Mouse (Mus musculus): ENCODE data around the gene Thumpd3. TPM values are rescaled to one million over a fixed set of nuclear protein-coding genes. Genes with fewer than 3 reads are reported as not detected.

Thumpd3 gene
- polyA plus RNA-seq, 1 experiment from 2014 or later: 73.2 TPM

DNA sequence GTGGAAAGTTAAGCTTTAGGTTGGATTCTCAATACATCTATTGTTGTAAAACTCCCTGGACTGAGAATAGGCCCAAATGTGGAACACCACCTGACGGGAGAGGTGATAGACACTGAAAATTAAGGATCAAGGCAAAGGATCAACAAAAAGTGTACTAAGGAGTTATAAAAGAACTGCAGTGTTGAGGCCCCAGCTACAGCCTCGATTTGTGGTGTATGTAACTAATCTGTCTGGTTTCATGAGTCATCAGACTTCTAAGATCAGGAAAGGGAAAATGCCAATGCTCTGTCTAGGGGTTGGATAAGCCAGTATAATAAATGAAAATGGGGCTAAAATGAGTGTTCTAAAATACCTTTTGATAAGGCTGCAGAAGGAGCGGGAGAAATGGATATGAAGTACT lies 29.2 kb downstream of the Thumpd3 start:
- no peaks in the 10 kb centered on the region for H3K9me3 ChIP-seq (replicated peaks)
- H3K4me1 ChIP-seq: peaks cover 49% of the 10 kb centered on the region
- no peaks in the 10 kb centered on the region for H3K27me3 ChIP-seq (ENCODE audit: low read depth, poor library complexity, severe bottlenecking)
- H3K4me3 ChIP-seq: peak overlapping the region; percentile 99
- no peak for DNase-seq (ENCODE audit: low spot score)
- H3K27ac ChIP-seq (replicated peaks): peak overlapping the region; percentile 98
- peaks cover 21% of the 10 kb centered on the region for H3K36me3 ChIP-seq
- 42% methylated on average over 3 of the region's 3 CpGs for WGBS

DNA sequence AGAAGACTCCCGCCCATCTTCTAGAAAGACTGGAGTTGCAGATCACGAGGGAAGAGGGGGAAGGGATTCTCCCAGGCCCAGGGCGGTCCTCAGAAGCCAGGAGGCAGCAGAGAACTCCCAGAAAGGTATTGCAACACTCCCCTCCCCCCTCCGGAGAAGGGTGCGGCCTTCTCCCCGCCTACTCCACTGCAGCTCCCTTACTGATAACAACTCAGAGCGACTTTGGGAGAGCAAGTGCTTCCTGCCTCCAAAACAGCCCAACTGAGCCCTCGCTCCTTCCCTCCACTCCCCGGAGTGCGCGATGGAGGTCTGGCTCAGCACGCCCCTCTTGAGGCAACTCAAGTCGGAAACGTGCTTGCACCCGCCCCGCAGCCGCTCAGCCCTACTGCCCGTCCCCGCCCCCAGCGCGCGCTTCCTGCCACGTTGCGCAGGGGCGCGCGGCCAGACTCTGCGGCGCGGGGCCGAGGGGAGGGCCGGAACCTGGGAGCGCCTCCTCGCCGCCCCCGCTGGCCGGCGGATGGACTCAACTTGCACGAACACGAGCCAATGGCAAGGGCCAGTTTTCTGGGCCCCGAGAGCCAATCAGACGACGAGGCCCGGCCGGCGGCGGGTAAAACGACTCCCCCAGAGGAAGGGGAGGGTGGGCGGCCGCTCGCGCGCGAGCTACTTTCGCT lies 30.1 kb downstream of the Thumpd3 start:
- WGBS: under 1% methylated on average over 48 of the region's 55 CpGs
- peak; percentile 99 for DNase-seq (ENCODE audit: low spot score)
- no peaks in the 10 kb centered on the region for H3K27me3 ChIP-seq (ENCODE audit: low read depth, poor library complexity, severe bottlenecking)
- peak overlapping the region; percentile 99 for H3K4me3 ChIP-seq
- H3K36me3 ChIP-seq: peaks cover 13% of the 10 kb centered on the region
- peak overlapping the region; percentile 98 for H3K27ac ChIP-seq (replicated peaks)
- peaks cover 58% of the 10 kb centered on the region for H3K4me1 ChIP-seq
- H3K9me3 ChIP-seq (replicated peaks): no peaks in the 10 kb centered on the region

DNA sequence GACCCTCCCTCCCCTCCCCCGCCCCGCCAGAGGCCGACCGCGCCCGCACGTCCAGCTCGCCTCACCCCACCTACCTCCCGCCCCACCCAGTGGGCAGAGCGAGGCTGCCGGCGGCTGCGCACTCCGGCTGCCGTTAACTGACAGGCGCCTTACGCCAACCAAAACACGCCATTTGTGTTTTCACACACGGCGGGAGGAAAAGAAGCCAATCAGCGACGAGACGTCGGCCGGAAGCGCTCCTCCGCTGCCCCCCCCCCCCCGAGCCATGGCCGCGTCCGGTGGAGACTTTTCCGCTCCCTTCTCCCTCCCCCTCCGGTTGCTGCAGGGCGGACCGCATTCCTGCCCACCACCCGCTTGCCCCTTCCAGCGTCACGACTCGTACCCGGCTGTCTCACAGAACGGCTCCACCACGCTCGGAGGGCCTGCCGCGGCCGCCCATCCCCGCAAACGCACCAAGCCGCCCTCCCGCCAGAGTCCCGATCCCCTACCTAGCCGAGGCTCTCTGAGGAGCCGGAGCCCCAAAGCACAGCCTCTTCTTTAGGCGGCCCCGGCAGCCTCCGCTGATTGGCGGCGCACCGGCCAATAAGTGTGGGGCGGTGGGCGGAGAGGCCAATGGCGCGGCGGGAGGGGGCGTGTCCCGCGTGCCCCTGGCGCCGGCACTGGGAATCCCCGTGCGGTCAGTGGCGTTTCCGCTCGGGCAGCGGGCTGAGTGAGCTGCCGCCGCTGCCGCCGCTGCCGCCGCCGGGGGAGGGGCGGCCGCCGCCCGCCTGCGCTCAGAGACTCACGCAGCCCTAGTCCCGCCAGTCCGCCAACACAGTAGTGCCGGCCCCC lies 30.9 kb downstream of the Thumpd3 start, which contains the start of gene Setd5:
Setd5 (plus strand) TSS at position 680 of the 831 bp plus-strand sequence.
- Histone ChIP-seq H3K27me3 (ENCODE audit: low read depth, poor library complexity, severe bottlenecking) (no peaks in the 10 kb centered on the region), H3K9me3 (replicated peaks) (no peaks in the 10 kb centered on the region), H3K27ac (replicated peaks) (peak within 1 kb of the TSS; percentile 98), H3K4me1 (peaks cover 64% of the 10 kb centered on the region), H3K4me3 (peak within 1 kb of the TSS; percentile 99), H3K36me3 (peaks cover 7% of the 10 kb centered on the region; the same call in 1 of the 2 replicates)
- peak; percentile 98 for DNase-seq (ENCODE audit: low spot score)
- under 1% methylated on average over 80 of the region's 91 CpGs for WGBS

DNA sequence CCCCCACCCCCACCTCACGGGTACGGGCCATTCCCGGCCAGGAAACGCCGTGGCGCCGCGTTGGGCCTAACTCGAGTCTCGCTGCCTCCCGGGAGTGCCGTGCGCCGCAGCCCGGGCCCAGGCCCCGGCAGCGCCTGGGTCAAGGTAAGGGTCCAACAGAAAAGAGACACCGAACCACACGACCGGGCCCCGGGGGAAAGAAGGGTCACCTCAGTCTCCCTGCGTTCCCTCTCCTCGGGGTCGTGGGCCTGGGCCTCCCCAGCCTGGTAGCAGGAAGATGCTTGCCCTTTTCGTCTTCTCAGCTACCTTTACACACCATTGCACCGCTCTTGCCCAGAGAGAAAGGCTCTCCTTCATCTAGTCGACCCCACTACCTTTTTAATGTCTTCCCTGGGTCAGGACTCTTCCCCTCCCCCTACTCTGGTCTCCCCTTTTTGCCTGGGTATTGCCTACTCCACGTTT lies 31.6 kb downstream of the Thumpd3 start:
- H3K27ac ChIP-seq (replicated peaks): peak overlapping the region; percentile 98
- H3K4me3 ChIP-seq: peak overlapping the region; percentile 99
- 0% methylated on average over 28 of the region's 28 CpGs for WGBS
- peaks cover 4% of the 10 kb centered on the region; the same call in 1 of the 2 replicates for H3K36me3 ChIP-seq
- no peak for DNase-seq (ENCODE audit: low spot score)
- no peaks in the 10 kb centered on the region for H3K9me3 ChIP-seq (replicated peaks)
- no peaks in the 10 kb centered on the region for H3K27me3 ChIP-seq (ENCODE audit: low read depth, poor library complexity, severe bottlenecking)
- H3K4me1 ChIP-seq: peaks cover 71% of the 10 kb centered on the region

DNA sequence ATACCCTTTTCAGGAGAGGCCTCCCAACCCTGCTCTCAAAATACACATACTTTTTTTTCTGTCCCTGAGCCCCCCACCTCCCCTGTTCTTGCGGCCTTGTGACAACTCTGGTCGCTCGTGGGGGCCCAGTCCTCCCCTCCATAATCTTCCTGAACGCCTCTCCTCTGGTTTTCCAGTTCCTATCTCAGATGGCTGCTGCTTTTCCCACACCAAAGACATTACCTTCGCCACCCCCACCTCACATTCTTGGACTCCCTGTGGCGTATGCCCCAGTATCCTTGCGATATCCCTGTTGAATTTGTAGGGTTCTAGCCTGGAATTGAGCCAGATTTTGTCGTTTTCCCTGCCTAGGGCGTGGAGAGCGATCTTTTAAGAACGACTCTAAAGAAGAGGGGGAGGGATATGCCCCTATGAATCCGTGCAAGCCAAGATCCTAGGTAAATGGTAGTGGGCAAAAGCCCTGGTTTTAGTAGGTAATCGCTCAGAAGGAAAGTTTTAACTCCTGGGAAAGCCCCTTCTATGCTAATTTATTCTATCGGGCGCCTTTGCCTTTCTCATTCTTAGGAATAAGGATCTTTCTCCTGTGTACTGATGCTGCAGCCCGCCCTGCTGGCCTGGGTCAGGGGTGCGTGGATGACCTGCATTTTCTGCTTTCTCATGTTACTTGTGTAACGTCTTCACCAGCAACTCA lies 32.2 kb downstream of the Thumpd3 start:
- no peaks in the 10 kb centered on the region for H3K9me3 ChIP-seq (replicated peaks)
- H3K27ac ChIP-seq (replicated peaks): peak overlapping the region; percentile 98
- peak; percentile 34 for DNase-seq (ENCODE audit: low spot score)
- WGBS: under 1% methylated on average over 18 of the region's 18 CpGs
- H3K36me3 ChIP-seq: peaks cover 5% of the 10 kb centered on the region
- H3K4me1 ChIP-seq: peaks cover 76% of the 10 kb centered on the region
- no peaks in the 10 kb centered on the region for H3K27me3 ChIP-seq (ENCODE audit: low read depth, poor library complexity, severe bottlenecking)
- H3K4me3 ChIP-seq: peak overlapping the region; percentile 99

DNA sequence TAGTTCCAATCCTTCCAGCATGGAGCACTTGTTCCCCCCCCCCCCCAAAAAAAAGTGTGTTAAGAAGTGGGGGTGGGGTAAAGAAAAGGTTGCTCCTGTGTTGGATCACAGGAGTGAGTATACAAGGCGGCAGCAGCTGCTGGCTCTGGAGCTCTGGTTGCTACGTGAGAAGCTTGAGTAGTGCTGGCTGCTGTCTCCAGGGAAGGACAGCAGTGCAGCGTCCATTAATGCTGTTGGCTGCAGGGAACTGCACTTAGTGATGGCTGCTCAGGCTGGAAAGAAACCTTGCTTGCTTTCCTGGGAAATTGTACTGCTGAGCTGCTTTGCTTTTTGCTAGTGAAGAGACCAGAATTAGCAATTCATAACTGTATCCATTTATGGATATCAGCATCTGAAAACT lies 33.5 kb downstream of the Thumpd3 start:
- peak overlapping the region; percentile 98 for H3K27ac ChIP-seq (replicated peaks)
- H3K27me3 ChIP-seq (ENCODE audit: low read depth, poor library complexity, severe bottlenecking): no peaks in the 10 kb centered on the region
- H3K4me1 ChIP-seq: peaks cover 78% of the 10 kb centered on the region
- 0% methylated on average over 3 of the region's 3 CpGs for WGBS
- H3K9me3 ChIP-seq (replicated peaks): no peaks in the 10 kb centered on the region
- H3K4me3 ChIP-seq: peak overlapping the region; percentile 99
- H3K36me3 ChIP-seq: peaks cover 7% of the 10 kb centered on the region
- peak; percentile 56 for DNase-seq (ENCODE audit: low spot score)

DNA sequence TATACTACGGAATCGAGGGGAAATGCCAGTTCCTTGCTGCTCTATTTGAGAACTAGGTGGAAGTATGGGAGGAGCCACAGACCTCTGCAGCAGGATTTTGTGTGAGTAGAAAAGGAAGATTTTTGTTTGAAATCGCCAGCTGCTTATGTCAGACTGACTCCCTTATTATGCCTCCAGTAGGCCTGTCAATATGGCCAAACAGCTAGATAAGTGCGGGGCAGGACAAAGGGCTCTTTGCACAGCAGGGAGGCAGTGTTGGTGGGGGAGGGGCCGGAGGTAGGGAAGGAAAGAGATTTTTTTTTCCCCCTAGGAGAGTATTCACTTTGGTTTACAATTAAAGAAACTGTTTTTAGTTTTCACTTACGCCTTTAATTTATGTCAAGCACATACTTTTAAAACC lies 36.2 kb downstream of the Thumpd3 start:
- Histone ChIP-seq H3K27ac (replicated peaks) (peak overlapping the region; percentile 76), H3K27me3 (ENCODE audit: low read depth, poor library complexity, severe bottlenecking) (no peaks in the 10 kb centered on the region), H3K4me3 (peak overlapping the region; percentile 41), H3K4me1 (peaks cover 62% of the 10 kb centered on the region), H3K9me3 (replicated peaks) (no peaks in the 10 kb centered on the region), H3K36me3 (peaks cover 9% of the 10 kb centered on the region; the same call in 1 of the 2 replicates)
- WGBS: 18% methylated on average over 6 of the region's 6 CpGs
- peak; percentile 48 for DNase-seq (ENCODE audit: low spot score)

DNA sequence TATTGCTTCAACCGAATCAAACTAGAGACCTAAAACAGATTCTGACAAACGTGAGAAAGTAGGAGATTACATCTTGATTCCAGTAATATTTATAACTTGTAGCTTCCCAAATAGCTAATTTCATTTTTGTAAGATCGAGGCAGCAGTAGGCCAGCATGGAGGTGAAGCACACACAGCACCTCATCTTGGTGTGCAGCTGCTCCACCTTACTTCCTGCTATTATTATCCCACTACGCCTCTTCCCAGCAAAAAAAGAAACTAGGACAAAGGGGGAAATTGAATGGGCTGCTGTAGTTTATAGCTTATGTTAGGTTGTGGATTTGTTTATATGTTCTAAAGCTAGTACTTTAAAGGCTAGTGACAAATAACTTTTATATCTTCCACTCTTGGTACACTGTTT lies 38.6 kb downstream of the Thumpd3 start:
- WGBS: 84% methylated on average over 4 of the region's 4 CpGs
- Histone ChIP-seq H3K27me3 (ENCODE audit: low read depth, poor library complexity, severe bottlenecking) (no peaks in the 10 kb centered on the region), H3K36me3 (peaks cover 25% of the 10 kb centered on the region), H3K4me3 (no peak overlapping the region), H3K27ac (replicated peaks) (no peak overlapping the region), H3K9me3 (replicated peaks) (no peaks in the 10 kb centered on the region), H3K4me1 (peaks cover 49% of the 10 kb centered on the region)
- DNase-seq (ENCODE audit: low spot score): no peak

DNA sequence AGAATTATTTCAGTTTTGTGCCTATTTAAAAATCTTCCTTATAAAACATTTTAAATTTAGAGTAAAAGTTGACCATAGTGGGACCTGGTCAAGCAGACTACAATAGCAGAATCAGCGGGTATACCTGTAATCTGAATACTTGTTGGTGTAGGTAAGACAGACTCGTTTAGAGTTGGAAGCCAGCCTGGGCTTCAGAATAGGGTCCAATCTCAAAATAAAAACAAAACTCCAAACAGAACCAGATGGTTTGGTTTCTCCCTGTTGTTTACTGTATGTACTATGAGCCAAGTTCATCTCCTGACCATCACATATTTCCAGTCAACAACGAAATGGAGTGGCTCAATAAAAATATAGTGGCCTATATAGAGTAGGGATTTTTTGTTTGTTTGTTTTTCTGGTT lies 47.2 kb downstream of the Thumpd3 start:
- 93% methylated on average over 3 of the region's 3 CpGs for WGBS
- H3K36me3 ChIP-seq: peaks cover 35% of the 10 kb centered on the region
- no peak overlapping the region for H3K27ac ChIP-seq (replicated peaks)
- H3K4me1 ChIP-seq: no peaks in the 10 kb centered on the region
- H3K4me3 ChIP-seq: no peak overlapping the region
- no peaks in the 10 kb centered on the region for H3K9me3 ChIP-seq (replicated peaks)
- H3K27me3 ChIP-seq (ENCODE audit: low read depth, poor library complexity, severe bottlenecking): no peaks in the 10 kb centered on the region
- DNase-seq (ENCODE audit: low spot score): no peak

DNA sequence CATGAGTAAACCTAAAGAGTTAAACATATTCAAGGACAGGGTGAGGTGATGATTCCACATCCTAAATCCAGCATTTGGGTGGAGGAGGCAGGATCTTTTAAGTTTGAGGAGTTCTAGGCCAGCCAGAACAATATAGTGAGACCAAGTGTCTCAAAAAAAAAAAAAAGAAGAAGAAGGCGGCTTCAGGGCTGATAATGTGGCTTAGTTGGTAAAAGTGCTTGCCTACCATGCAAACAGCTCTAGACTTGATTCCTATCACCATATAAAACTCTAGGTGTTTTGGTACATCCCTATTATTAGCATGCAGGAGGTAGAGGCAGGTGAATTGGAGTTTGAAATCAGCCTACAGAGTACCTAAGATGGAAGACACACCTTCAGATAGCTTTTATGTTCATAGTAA lies 49.5 kb downstream of the Thumpd3 start:
- H3K4me1 ChIP-seq: peaks cover 7% of the 10 kb centered on the region; the same call in 1 of the 2 replicates
- H3K27me3 ChIP-seq (ENCODE audit: low read depth, poor library complexity, severe bottlenecking): no peaks in the 10 kb centered on the region
- 79% methylated on average over 1 of the region's 1 CpGs for WGBS
- peaks cover 22% of the 10 kb centered on the region; the same call in 1 of the 2 replicates for H3K36me3 ChIP-seq
- no peak overlapping the region for H3K4me3 ChIP-seq
- H3K9me3 ChIP-seq (replicated peaks): no peaks in the 10 kb centered on the region
- DNase-seq (ENCODE audit: low spot score): no peak
- H3K27ac ChIP-seq (replicated peaks): no peak overlapping the region

DNA sequence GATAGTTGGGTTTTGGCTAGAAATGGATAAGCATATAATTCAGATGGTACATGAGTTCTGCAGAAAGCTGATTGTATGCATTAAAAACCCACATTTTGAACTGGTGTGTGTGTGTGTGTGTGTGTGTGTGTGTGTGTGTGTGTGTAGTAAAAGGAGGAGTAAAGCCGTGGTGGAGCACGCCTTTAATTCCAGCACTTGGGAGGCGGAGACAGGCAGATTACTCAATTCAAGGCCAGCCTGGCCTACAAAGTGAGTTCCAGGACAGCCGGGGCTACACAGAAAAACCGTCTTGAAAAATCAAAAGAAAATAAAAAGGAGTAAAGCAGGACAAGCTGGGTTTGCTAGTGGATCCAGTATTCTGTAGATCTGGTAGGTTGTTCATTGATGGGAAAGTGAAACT lies 51.6 kb downstream of the Thumpd3 start:
- Histone ChIP-seq H3K4me3 (no peak overlapping the region), H3K9me3 (replicated peaks) (no peaks in the 10 kb centered on the region), H3K36me3 (peaks cover 14% of the 10 kb centered on the region; the same call in 1 of the 2 replicates), H3K27ac (replicated peaks) (no peak overlapping the region), H3K27me3 (ENCODE audit: low read depth, poor library complexity, severe bottlenecking) (no peaks in the 10 kb centered on the region), H3K4me1 (peaks cover 7% of the 10 kb centered on the region; the same call in 1 of the 2 replicates)
- no peak for DNase-seq (ENCODE audit: low spot score)
- 92% methylated on average over 5 of the region's 5 CpGs for WGBS

DNA sequence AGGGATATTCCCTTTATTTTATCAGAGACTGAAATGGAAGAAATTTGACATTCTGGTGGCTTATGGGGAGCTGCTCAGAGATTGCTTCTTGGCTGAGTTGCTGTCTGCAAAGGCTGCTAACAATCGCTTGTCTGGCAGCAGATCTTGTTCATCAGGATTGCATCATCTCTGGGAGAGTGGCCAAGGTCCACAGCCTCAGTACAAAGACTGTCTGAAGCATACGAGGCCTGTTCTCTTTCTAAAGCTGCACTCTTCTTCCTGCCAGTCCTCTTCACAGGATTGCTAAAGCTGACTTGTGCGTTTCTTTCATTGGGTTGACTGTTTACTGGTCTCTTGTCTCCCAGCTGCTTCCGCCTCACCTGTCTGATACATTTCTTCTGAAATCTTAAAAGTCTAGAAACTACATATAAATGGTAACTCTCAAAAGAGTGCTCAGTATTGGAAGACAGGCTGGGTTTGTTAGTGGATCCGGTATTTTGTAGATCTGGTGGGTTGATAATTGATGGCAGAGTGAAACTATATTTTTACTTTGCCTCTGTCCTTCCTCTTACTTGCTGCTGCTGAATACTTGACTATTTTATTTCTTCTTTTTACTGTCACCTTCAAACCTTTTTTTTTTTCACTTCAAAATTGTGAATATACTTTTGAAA lies 53.7 kb downstream of the Thumpd3 start:
- Histone ChIP-seq H3K4me3 (no peak overlapping the region), H3K36me3 (peaks cover 20% of the 10 kb centered on the region; the same call in 1 of the 2 replicates), H3K27me3 (ENCODE audit: low read depth, poor library complexity, severe bottlenecking) (no peaks in the 10 kb centered on the region), H3K27ac (replicated peaks) (0 out of 2 replicates have a peak overlapping the region, but pooled peaks have one; percentile 23), H3K9me3 (replicated peaks) (no peaks in the 10 kb centered on the region), H3K4me1 (peaks cover 7% of the 10 kb centered on the region; the same call in 1 of the 2 replicates)
- WGBS: 62% methylated on average over 5 of the region's 5 CpGs
- DNase-seq (ENCODE audit: low spot score): no peak

All from midbrain, embryonic 10.5 days (tissue).